In the genomic region with DNA sequence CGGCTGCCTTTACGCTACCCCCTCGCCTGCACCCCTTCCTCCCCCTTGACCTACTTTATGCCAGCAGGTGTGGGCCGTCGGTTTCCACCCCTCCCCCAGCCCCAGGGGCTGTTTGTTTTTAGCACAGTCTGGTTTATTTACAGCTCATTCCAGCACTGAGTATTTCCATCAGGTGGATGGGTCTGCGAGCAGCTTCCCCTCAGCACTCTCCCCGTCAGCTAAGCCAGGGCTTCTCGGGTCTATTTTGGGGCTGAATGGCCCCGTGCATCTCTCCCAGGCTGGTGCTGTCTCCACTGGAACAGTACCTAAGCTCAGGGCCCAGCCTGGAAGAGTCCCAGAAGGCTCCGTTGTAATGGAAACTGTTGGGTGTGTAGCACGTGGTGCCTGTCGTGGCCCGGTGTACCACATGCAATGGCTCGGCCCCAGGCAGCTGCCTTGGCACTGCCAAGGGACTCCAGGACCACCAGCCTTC, we compare ENCODE assay signal across 14 mouse cellular contexts. TPM values are rescaled to one million over a fixed set of nuclear protein-coding genes. Genes with fewer than 3 reads are reported as not detected.
A peak's percentile ranks its signal among the peaks of the same experiment; 100 is the strongest.
DNase-seq lines count a peak whose midpoint lies in the region; ATAC-seq and TF ChIP-seq lines count a peak whose summit lies in the region.
"Had no signal": no experiment of that assay in that cellular context is flagged by ENCODE, and none has a peak within 500 bp of the region (broad histone marks: within the 10 kb centered on the region; RNA-seq: fewer than 3 reads in every experiment).

No protein-coding gene starts in this region.

- intact Hi-C loops in gastrocnemius, postnatal 36 days (cut with DNase I) = loop anchor here (2.0 kb wide), 1 partner anchor 19 kb away; no protein-coding TSS in a partner anchor

- no peak overlapping the region for H3K9ac ChIP-seq in liver, postnatal 0 days (replicated peaks)
- no peak overlapping the region for H3K9ac ChIP-seq in liver, embryonic 11.5 days (ENCODE audit: low read depth, low read length)
- H3K9ac ChIP-seq in hindbrain, embryonic 16.5 days (ENCODE audit: low read depth, low read length) = no peak overlapping the region
- H3K9ac ChIP-seq: heart, embryonic 12.5 days; intestine, embryonic 15.5 days; liver, embryonic 13.5 days; midbrain, embryonic 15.5 days had no signal

- 55% methylated on average over 14 of the region's 14 CpGs for WGBS in liver, postnatal 0 days (ENCODE audit: insufficient replicate concordance)
- 63% methylated on average over 14 of the region's 14 CpGs for WGBS in liver, embryonic 11.5 days
- 70% methylated on average over 14 of the region's 14 CpGs for WGBS in hindbrain, embryonic 16.5 days

- no peaks in the 10 kb centered on the region for H3K9me3 ChIP-seq in liver, postnatal 0 days (ENCODE audit: low read length)
- no peaks in the 10 kb centered on the region for H3K9me3 ChIP-seq in liver, embryonic 11.5 days (ENCODE audit: control insufficient read depth, low read length)
- H3K9me3 ChIP-seq in hindbrain, embryonic 16.5 days (ENCODE audit: control insufficient read depth, low read length) = no peaks in the 10 kb centered on the region
- H3K9me3 ChIP-seq: G1E; heart, embryonic 12.5 days; intestine, embryonic 15.5 days; liver, embryonic 13.5 days; midbrain, embryonic 15.5 days had no signal

- H3K4me2 ChIP-seq in liver, postnatal 0 days (ENCODE audit: low read depth, low read length) = no peak overlapping the region
- no peak overlapping the region for H3K4me2 ChIP-seq in liver, embryonic 11.5 days
- no peak overlapping the region for H3K4me2 ChIP-seq in hindbrain, embryonic 16.5 days (ENCODE audit: low read length)
- H3K4me2 ChIP-seq: heart, embryonic 12.5 days; intestine, embryonic 15.5 days; liver, embryonic 13.5 days; midbrain, embryonic 15.5 days had no signal

- H3K4me3 ChIP-seq in liver, postnatal 0 days (ENCODE audit: low read depth, low read length) = no peak overlapping the region
- no peak overlapping the region for H3K4me3 ChIP-seq in liver, embryonic 11.5 days (ENCODE audit: low read depth, low read length)
- H3K4me3 ChIP-seq in hindbrain, embryonic 16.5 days (ENCODE audit: low read length) = no peak overlapping the region
- H3K4me3 ChIP-seq: heart, embryonic 12.5 days; intestine, embryonic 15.5 days; liver, embryonic 13.5 days; midbrain, embryonic 15.5 days had no signal

- peaks cover under 1% of the 10 kb centered on the region for H3K4me1 ChIP-seq in liver, postnatal 0 days (ENCODE audit: insufficient read depth)
- no peaks in the 10 kb centered on the region for H3K4me1 ChIP-seq in liver, embryonic 11.5 days (replicated peaks; ENCODE audit: control insufficient read depth, insufficient read depth, low read length)
- H3K4me1 ChIP-seq in hindbrain, embryonic 16.5 days (ENCODE audit: control insufficient read depth, insufficient read depth, low read depth, low read length) = no peaks in the 10 kb centered on the region; the same call in 1 of the 2 replicates
- H3K4me1 ChIP-seq: liver, embryonic 13.5 days; midbrain, embryonic 15.5 days had no signal

- H3K27me3 ChIP-seq in liver, postnatal 0 days (ENCODE audit: insufficient read depth, low read length) = no peaks in the 10 kb centered on the region
- H3K27me3 ChIP-seq in liver, embryonic 11.5 days (replicated peaks; ENCODE audit: control insufficient read depth, insufficient read depth, low read length) = no peaks in the 10 kb centered on the region; the same call in 1 of the 2 replicates
- no peaks in the 10 kb centered on the region for H3K27me3 ChIP-seq in hindbrain, embryonic 16.5 days (replicated peaks; ENCODE audit: control insufficient read depth, insufficient read depth, low read length)
- H3K27me3 ChIP-seq: intestine, embryonic 15.5 days; midbrain, embryonic 15.5 days had no signal

- no peak for TF ChIP-seq EP300 in liver, postnatal 0 days (IDR thresholded peaks at IDR 0.05; ENCODE audit: low read depth)

- no peak for TF ChIP-seq CTCF in liver, postnatal 0 days (IDR thresholded peaks at IDR 0.05; ENCODE audit: low read depth)

- H3K27ac ChIP-seq in liver, postnatal 0 days (ENCODE audit: low read depth) = peak overlapping the region; percentile 8; the same call in 1 of the 2 replicates
- H3K27ac ChIP-seq in liver, embryonic 11.5 days (ENCODE audit: low read depth, low read length) = no peak overlapping the region
- H3K27ac ChIP-seq in hindbrain, embryonic 16.5 days (ENCODE audit: low read depth, low read length) = no peak overlapping the region
- H3K27ac ChIP-seq: intestine, embryonic 15.5 days; liver, embryonic 13.5 days; midbrain, embryonic 15.5 days had no signal

- DNase-seq in liver, postnatal 0 days = no peak
- DNase-seq in liver, embryonic 11.5 days (ENCODE audit: low spot score) = no peak
- DNase-seq in gastrocnemius, postnatal 36 days = peak; percentile 25 to 28
- peak; percentile 95 for DNase-seq in thymus, postnatal 0 days (ENCODE audit: low spot score)
- DNase-seq in cerebellum, adult 11 months = no peak
- DNase-seq: layer of hippocampus, adult 9-11 months; liver, embryonic 13.5 days had no signal

- no peaks in the 10 kb centered on the region for H3K36me3 ChIP-seq in liver, postnatal 0 days (replicated peaks; ENCODE audit: insufficient read depth, low read length)
- H3K36me3 ChIP-seq in liver, embryonic 11.5 days (ENCODE audit: control insufficient read depth, insufficient read depth, low read length) = no peaks in the 10 kb centered on the region
- H3K36me3 ChIP-seq in hindbrain, embryonic 16.5 days (ENCODE audit: control insufficient read depth, insufficient read depth, low read length) = no peaks in the 10 kb centered on the region
- H3K36me3 ChIP-seq: G1E; heart, embryonic 12.5 days; intestine, embryonic 15.5 days; liver, embryonic 13.5 days; midbrain, embryonic 15.5 days had no signal

- peak; percentile 36 for ATAC-seq in liver, postnatal 0 days
- no peak for ATAC-seq in liver, embryonic 11.5 days (replicated peaks; ENCODE audit: low FRiP score)
- ATAC-seq in activated CD4-positive, CD25-positive, alpha-beta regulatory T cell, adult 4 months = peak; percentile 67
- ATAC-seq in hindbrain, embryonic 16.5 days = no peak
- ATAC-seq: intestine, embryonic 15.5 days; midbrain, embryonic 15.5 days had no signal

RNA-seq across cellular contexts. Expression of a gene that starts 35.1 kb away (rescaled TPM):
- 0.29 and 0.52 TPM in 2 replicates for polyA plus RNA-seq in liver, postnatal 0 days (2015; fragmentation: Nextera tagmentation; extraction: Ambion mirVana)
- 0.45 and 0.70 TPM in 2 replicates for polyA plus RNA-seq in liver, embryonic 11.5 days (2014; fragmentation: Nextera tagmentation; extraction: Ambion mirVana)
- 1 to 10 TPM; 6.9 to 7.4 TPM for polyA plus RNA-seq in activated CD4-positive, CD25-positive, alpha-beta regulatory T cell, adult 4 months (2017; shearing (Covaris generic))
- 1 to 10 TPM; 7.5 to 8.6 TPM for total RNA-seq in gastrocnemius, postnatal 36 days (2021)
- polyA plus RNA-seq in thymus, postnatal 0 days (2015; fragmentation: Nextera tagmentation; extraction: Ambion mirVana) = 91.4 and 93.9 TPM in 2 replicates
- polyA plus RNA-seq in hindbrain, embryonic 16.5 days (2015; fragmentation: Nextera tagmentation; extraction: Ambion mirVana) = 0.50 and 0.77 TPM in 2 replicates
- polyA plus RNA-seq: forebrain, embryonic 11.5 days; G1E; midbrain, embryonic 15.5 days had no signal

Comparison
In these comparisons a context has a peak if more than half of its experiments do, and no peak if none do; other contexts are left out.
1. ATAC-seq: peak in liver, postnatal 0 days (single experiment) and activated CD4-positive, CD25-positive, alpha-beta regulatory T cell, adult 4 months (single experiment); none in liver, embryonic 11.5 days (single experiment) and hindbrain, embryonic 16.5 days (single experiment).
2. DNase-seq: peak in gastrocnemius, postnatal 36 days (2 of 2) and thymus, postnatal 0 days (single experiment); none in liver, postnatal 0 days (single experiment), liver, embryonic 11.5 days (single experiment) and cerebellum, adult 11 months (single experiment).
3. RNA of a gene that starts 35.1 kb away (polyA plus RNA-seq): 91.4 to 93.9 TPM in thymus, postnatal 0 days; 6.9 to 7.4 TPM in activated CD4-positive, CD25-positive, alpha-beta regulatory T cell, adult 4 months, 0.45 to 0.70 TPM in liver, embryonic 11.5 days, 0.50 to 0.77 TPM in hindbrain, embryonic 16.5 days and 0.29 to 0.52 TPM in liver, postnatal 0 days; every median in the first group is over 10 times any median in the second.